Mouse (Mus musculus): ENCODE measurements around the gene Rap1a.

- TF ChIP-seq CTCF (IDR thresholded peaks at IDR 0.05; ENCODE audit: borderline replicate concordance, insufficient read depth, low read length) = no peak
- TF ChIP-seq POLR2A (IDR thresholded peaks at IDR 0.05; ENCODE audit: low read depth, low read length) = no peak
These were observed 19.1 kb upstream of the Rap1a start for GRCm38 (mm10) chr3:105820272-105820671.

All from embryonic fibroblast, embryonic 13.5 days (primary cell).